Mouse (Mus musculus): ENCODE measurements around the gene Elof1. TPM values are rescaled to one million over a fixed set of nuclear protein-coding genes. Genes with fewer than 3 reads are reported as not detected.
"Not testable (repeated sequence)": the region's sequence is repeated elsewhere in the genome, so short reads cannot be mapped to it uniquely, and the experiment has no call there.

Elof1 gene
- total RNA-seq (2021), result 10 to 100 TPM; 33.4 to 39.7 TPM
- long read RNA-seq, experiment 1, transcript Elof1-201 (3 exons, 888 nt), result major isoform, 22 of 26 reads
- long read RNA-seq, experiment 1, partial matches to known transcripts, result 0 of 26 reads
- long read RNA-seq, experiment 1, other reads (novel, unspliced or antisense), result 2 of 26 reads
- long read RNA-seq, experiment 2, transcript Elof1-201 (3 exons, 888 nt), result major isoform, 34 of 38 reads
- long read RNA-seq, experiment 2, partial matches to known transcripts, result 0 of 38 reads
- long read RNA-seq, experiment 2, other reads (novel, unspliced or antisense), result 1 of 38 reads

GRCm38 (mm10) chr9:22116740-22117426 is at the start of gene Elof1:
Elof1 (minus strand) TSS chr9:22117172.
- DNase-seq, result peak; percentile 83

GRCm38 (mm10) chr9:22166686-22167085 is 49.7 kb upstream of the Elof1 start:
- no peak for DNase-seq

- DNase-seq, result no peak
Observed at GRCm38 (mm10) chr9:22165964-22166363, 49.0 kb upstream of the Elof1 start.

GRCm38 (mm10) chr9:22164711-22165668 is 48.0 kb upstream of the Elof1 start:
- DNase-seq, result peak; percentile 31

- DNase-seq, result no peak
Observed at GRCm38 (mm10) chr9:22162912-22163311, 45.9 kb upstream of the Elof1 start.

- DNase-seq, result no peak
Observed at GRCm38 (mm10) chr9:22162305-22162704, 45.3 kb upstream of the Elof1 start.

- no peak for DNase-seq
Observed at GRCm38 (mm10) chr9:22161299-22161698, 44.3 kb upstream of the Elof1 start.

GRCm38 (mm10) chr9:22157516-22158265 is 40.7 kb upstream of the Elof1 start:
- DNase-seq, result no peak

GRCm38 (mm10) chr9:22156497-22157245 is 39.7 kb upstream of the Elof1 start, which contains the start of gene Pigyl:
Pigyl (plus strand) TSS chr9:22156846.
- DNase-seq, result peak; percentile 99

- peak; percentile 54 for DNase-seq
Observed at GRCm38 (mm10) chr9:22155614-22156013, 38.6 kb upstream of the Elof1 start.

GRCm38 (mm10) chr9:22153810-22154209 is 36.8 kb upstream of the Elof1 start:
- no peak for DNase-seq

GRCm38 (mm10) chr9:22150946-22151345 is 34.0 kb upstream of the Elof1 start:
- DNase-seq, result no peak

GRCm38 (mm10) chr9:22150249-22150693 is 33.3 kb upstream of the Elof1 start:
- not testable (repeated sequence) for DNase-seq

GRCm38 (mm10) chr9:22149426-22150248 is 32.7 kb upstream of the Elof1 start:
- DNase-seq, result no peak

GRCm38 (mm10) chr9:22144304-22144965 is 27.5 kb upstream of the Elof1 start:
- no peak for DNase-seq

- peak; percentile 93 for DNase-seq
Observed at GRCm38 (mm10) chr9:22143108-22144037, 26.4 kb upstream of the Elof1 start.

GRCm38 (mm10) chr9:22139746-22140145 is 22.8 kb upstream of the Elof1 start:
- DNase-seq, result no peak

- no peak for DNase-seq
Observed at GRCm38 (mm10) chr9:22138480-22138879, 21.5 kb upstream of the Elof1 start.

Data from gastrocnemius, postnatal 10 days (tissue).